Mouse (Mus musculus) intestine, embryonic 16.5 days (tissue): ENCODE measurements around the gene Tsen34. TPM values are rescaled to one million over a fixed set of nuclear protein-coding genes. Genes with fewer than 3 reads are reported as not detected.

Experiments
- ATAC-seq: fragments of 200-750 bp; cut with Nextera tagmentation; 2 replicates; pipeline ENCODE4 v1.8.0; 2017; ENCODE audit warnings: moderate TSS enrichment, moderate library complexity
- H3K27ac ChIP-seq: fragments of 300-500 bp; sonication (generic); 2 replicates; pipeline ENCODE4 v1.5.1; 2014; ENCODE audit warnings: mild to moderate bottlenecking, low read length
- H3K27me3 ChIP-seq: fragments of 300-500 bp; sonication (generic); replicated peaks from 2 replicates; pipeline ENCODE4 v1.6.1; 2014; ENCODE audit warnings: low read length, control low read depth, mixed read lengths; ENCODE audit not compliant: control insufficient read depth, insufficient read depth
- H3K36me3 ChIP-seq: fragments of 300-500 bp; sonication (generic); 2 replicates; pipeline ENCODE4 v1.6.1; 2014; ENCODE audit warnings: low read length, control low read depth; ENCODE audit not compliant: control insufficient read depth, insufficient read depth
- H3K4me1 ChIP-seq: fragments of 300-500 bp; sonication (generic); 2 replicates; pipeline ENCODE4 v1.6.1; 2014; ENCODE audit warnings: low read length, control low read depth, mixed read lengths; ENCODE audit not compliant: control insufficient read depth, insufficient read depth
- H3K4me2 ChIP-seq: fragments of 300-500 bp; sonication (generic); 2 replicates; pipeline ENCODE4 v1.6.1; 2014; ENCODE audit warnings: low read depth, low read length, control low read depth
- H3K4me3 ChIP-seq: fragments of 300-500 bp; sonication (generic); 2 replicates; pipeline ENCODE4 v1.5.1; 2014; ENCODE audit warnings: mild to moderate bottlenecking, low read length
- H3K9ac ChIP-seq: fragments of 300-500 bp; sonication (generic); 2 replicates; pipeline ENCODE4 v1.6.1; 2014; ENCODE audit warnings: low read depth, low read length
- H3K9me3 ChIP-seq: fragments of 300-500 bp; sonication (generic); 2 replicates; pipeline ENCODE4 v1.6.1; 2016; ENCODE audit warnings: low read length, control low read depth; ENCODE audit not compliant: control insufficient read depth
- WGBS: fragments of 180-500 bp; shearing (Covaris S2); extraction: QIAGEN DNeasy Blood & Tissue Kit; methylation state at CpG from one replicate; pipeline ENCODE4 v1.1.7; 2014; 5-methylcytosine and 5-hydroxymethylcytosine counted together
- polyA plus RNA-seq: library from polyadenylated mRNA; unstranded; fragments of >200 nt; fragmentation: Nextera tagmentation; extraction: Ambion mirVana; gene quantifications from 2 replicates; pipeline ENCODE4 v1.2.1, GENCODE M21; 2015

Gene Tsen34
- 191 and 208 TPM in 2 replicates for polyA plus RNA-seq

- Histone ChIP-seq H3K27ac (peak within 1 kb of the TSS; percentile 94), H3K36me3 (no peaks in the 10 kb centered on the region), H3K9ac (peak within 1 kb of the TSS; percentile 95), H3K4me2 (peak within 1 kb of the TSS; percentile 89), H3K4me3 (peak within 1 kb of the TSS; percentile 87), H3K9me3 (no peaks in the 10 kb centered on the region), H3K27me3 (no peaks in the 10 kb centered on the region), H3K4me1 (peaks cover 12% of the 10 kb centered on the region)
- WGBS = under 1% methylated on average over 49 of the region's 49 CpGs
- no peak for ATAC-seq
These were observed at the start of gene Tsen34 for GRCm38 (mm10) chr7:3692382-3692986. TSS of gene Tsen34 (plus strand) at chr7:3692863.

DNA sequence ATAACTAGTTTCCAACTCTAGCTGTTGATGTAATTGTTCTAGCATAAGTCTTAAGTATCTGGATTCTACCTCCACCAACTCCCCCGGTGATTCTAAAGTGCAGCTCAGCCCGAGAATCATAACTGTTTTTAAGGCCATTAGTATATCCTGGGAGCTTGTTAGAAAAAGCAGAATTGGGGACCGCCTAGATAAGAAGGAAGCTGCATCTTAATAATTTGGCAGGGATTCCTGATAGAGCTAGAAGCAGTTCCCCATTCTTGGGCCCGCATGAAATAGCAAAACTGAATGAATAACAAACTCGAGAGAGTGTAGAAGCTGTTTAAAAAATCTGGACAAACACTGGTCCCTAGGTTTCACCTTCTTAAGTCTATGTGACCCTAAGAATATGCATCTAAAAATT, 49.3 kb upstream of the Tsen34 start:
- H3K36me3 ChIP-seq = peaks cover 18% of the 10 kb centered on the region
- no peak overlapping the region for H3K27ac ChIP-seq
- no peak overlapping the region for H3K4me2 ChIP-seq
- H3K9me3 ChIP-seq = no peaks in the 10 kb centered on the region
- H3K4me1 ChIP-seq = peaks cover 27% of the 10 kb centered on the region
- H3K9ac ChIP-seq = no peak overlapping the region
- WGBS = 64% methylated on average over 5 of the region's 5 CpGs
- ATAC-seq = no peak
- H3K27me3 ChIP-seq = no peaks in the 10 kb centered on the region
- no peak overlapping the region for H3K4me3 ChIP-seq

- Histone ChIP-seq H3K4me1 (peaks cover 28% of the 10 kb centered on the region), H3K36me3 (peaks cover 16% of the 10 kb centered on the region), H3K27ac (peak overlapping the region; percentile 54; the same call in 1 of the 2 replicates), H3K4me3 (peak overlapping the region; percentile 46), H3K4me2 (peak overlapping the region; percentile 69), H3K9me3 (no peaks in the 10 kb centered on the region), H3K27me3 (no peaks in the 10 kb centered on the region), H3K9ac (peak overlapping the region; percentile 43)
- WGBS = 18% methylated on average over 9 of the region's 9 CpGs
- no peak for ATAC-seq
These were observed 48.8 kb upstream of the Tsen34 start for GRCm38 (mm10) chr7:3643843-3644242.

GRCm38 (mm10) chr7:3644348-3644671, 48.4 kb upstream of the Tsen34 start:
- Histone ChIP-seq H3K4me1 (peaks cover 28% of the 10 kb centered on the region), H3K27ac (peak overlapping the region; percentile 54), H3K27me3 (no peaks in the 10 kb centered on the region), H3K9ac (0 out of 2 replicates have a peak overlapping the region, but pooled peaks have one; percentile 43), H3K4me2 (peak overlapping the region; percentile 69), H3K36me3 (peaks cover 15% of the 10 kb centered on the region), H3K9me3 (no peaks in the 10 kb centered on the region), H3K4me3 (peak overlapping the region; percentile 46)
- under 1% methylated on average over 11 of the region's 11 CpGs for WGBS
- peak; percentile 0 for ATAC-seq

GRCm38 (mm10) chr7:3644672-3645487, 47.8 kb upstream of the Tsen34 start, which contains the start of gene Cnot3:
TSS of gene Cnot3 (plus strand) at chr7:3645268.
- Histone ChIP-seq H3K27me3 (no peaks in the 10 kb centered on the region), H3K36me3 (peaks cover 9% of the 10 kb centered on the region), H3K4me1 (peaks cover 30% of the 10 kb centered on the region), H3K9ac (peak within 1 kb of the TSS; percentile 100), H3K4me2 (peak within 1 kb of the TSS; percentile 90), H3K27ac (peak within 1 kb of the TSS; percentile 98), H3K4me3 (peak within 1 kb of the TSS; percentile 98), H3K9me3 (no peaks in the 10 kb centered on the region)
- peak; percentile 99 for ATAC-seq
- under 1% methylated on average over 55 of the region's 58 CpGs for WGBS

GRCm38 (mm10) chr7:3645488-3646025, 47.1 kb upstream of the Tsen34 start:
- WGBS = 0% methylated on average over 54 of the region's 58 CpGs
- ATAC-seq = peak; percentile 8

GRCm38 (mm10) chr7:3646188-3646587, 46.5 kb upstream of the Tsen34 start:
- H3K27me3 ChIP-seq = no peaks in the 10 kb centered on the region
- H3K36me3 ChIP-seq = peaks cover 4% of the 10 kb centered on the region
- WGBS = 13% methylated on average over 9 of the region's 9 CpGs
- H3K4me1 ChIP-seq = peaks cover 30% of the 10 kb centered on the region
- H3K9ac ChIP-seq = peak overlapping the region; percentile 100
- H3K27ac ChIP-seq = peak overlapping the region; percentile 98; the same call in 1 of the 2 replicates
- peak overlapping the region; percentile 98 for H3K4me3 ChIP-seq
- no peaks in the 10 kb centered on the region for H3K9me3 ChIP-seq
- H3K4me2 ChIP-seq = peak overlapping the region; percentile 90
- ATAC-seq = no peak

More at GRCm38 (mm10) chr7:3645488-3646025, 47.1 kb upstream of the Tsen34 start:
- Histone ChIP-seq H3K9ac (peak overlapping the region; percentile 100), H3K4me3 (peak overlapping the region; percentile 98), H3K36me3 (peaks cover 7% of the 10 kb centered on the region; the same call in 1 of the 2 replicates), H3K27ac (peak overlapping the region; percentile 98), H3K27me3 (no peaks in the 10 kb centered on the region), H3K4me2 (peak overlapping the region; percentile 90), H3K9me3 (no peaks in the 10 kb centered on the region), H3K4me1 (peaks cover 30% of the 10 kb centered on the region)

DNA sequence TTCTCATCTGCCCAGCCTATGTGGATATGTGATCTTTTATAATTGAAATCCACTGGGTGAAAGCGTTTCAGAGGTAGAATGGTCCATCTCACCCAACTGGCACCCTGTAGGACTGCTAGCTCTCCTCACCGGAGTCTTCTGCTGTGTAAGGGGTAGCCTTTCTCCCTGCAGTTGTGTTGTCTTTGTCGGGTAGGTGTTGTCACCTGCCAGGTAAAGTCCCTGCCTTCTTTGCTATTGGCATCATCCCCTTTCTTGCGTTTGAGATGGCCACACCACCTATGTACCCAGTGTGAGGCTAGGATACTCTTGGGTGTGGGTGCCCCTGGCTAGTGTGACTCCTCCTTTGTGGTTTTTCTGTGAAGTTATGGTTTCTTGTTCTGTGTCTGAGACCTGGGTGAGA, 46.0 kb upstream of the Tsen34 start:
- Histone ChIP-seq H3K27me3 (no peaks in the 10 kb centered on the region), H3K4me2 (peak overlapping the region; percentile 90), H3K9ac (peak overlapping the region; percentile 100), H3K27ac (no peak overlapping the region), H3K4me1 (peaks cover 30% of the 10 kb centered on the region), H3K36me3 (peaks cover 9% of the 10 kb centered on the region), H3K4me3 (peak overlapping the region; percentile 98), H3K9me3 (no peaks in the 10 kb centered on the region)
- WGBS = 53% methylated on average over 4 of the region's 4 CpGs
- ATAC-seq = no peak

DNA sequence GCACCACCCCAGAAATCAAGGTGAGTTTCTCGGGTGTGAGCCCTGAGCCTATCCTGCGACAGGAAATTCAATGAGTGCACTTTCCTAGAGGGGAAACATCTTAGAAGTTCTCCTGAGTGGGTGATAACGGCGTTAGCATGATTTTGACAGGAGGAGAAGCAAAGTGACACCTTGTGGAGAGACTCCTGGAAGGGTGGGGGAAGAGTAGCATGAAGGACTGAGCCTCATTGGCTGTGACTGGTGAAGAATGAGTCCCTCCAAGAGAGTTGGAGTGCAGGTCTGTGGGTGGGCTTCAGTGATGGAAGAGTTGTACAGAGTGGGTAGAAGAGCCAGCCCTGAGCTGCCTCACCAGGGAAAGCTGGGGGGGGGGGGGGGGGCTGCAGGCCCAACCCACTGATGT, 35.7 kb upstream of the Tsen34 start:
- Histone ChIP-seq H3K4me1 (no peaks in the 10 kb centered on the region), H3K4me2 (no peak overlapping the region), H3K9me3 (no peaks in the 10 kb centered on the region), H3K27me3 (no peaks in the 10 kb centered on the region), H3K9ac (no peak overlapping the region), H3K27ac (no peak overlapping the region), H3K4me3 (no peak overlapping the region), H3K36me3 (peaks cover 42% of the 10 kb centered on the region)
- no peak for ATAC-seq
- WGBS = 87% methylated on average over 4 of the region's 4 CpGs
